Mouse (Mus musculus): Measurements from ENCODE around the gene Trim71.

The Trim71 gene

GRCm38 (mm10) chr9:114563761-114564606 is at the start of gene Trim71:
Gene Trim71, minus strand, starts transcription at chr9:114564369.
- peak; percentile 94 for DNase-seq (ENCODE audit: low spot score)

GRCm38 (mm10) chr9:114613026-114613425 is 48.9 kb upstream of the Trim71 start:
- DNase-seq (ENCODE audit: low spot score) = no peak

- no peak for DNase-seq (ENCODE audit: low spot score)
Observed at GRCm38 (mm10) chr9:114612566-114612965, 48.4 kb upstream of the Trim71 start.

- DNase-seq (ENCODE audit: low spot score) = no peak
Observed at GRCm38 (mm10) chr9:114610266-114610665, 46.1 kb upstream of the Trim71 start.

GRCm38 (mm10) chr9:114603876-114604540 is 39.8 kb upstream of the Trim71 start:
- DNase-seq (ENCODE audit: low spot score) = no peak

GRCm38 (mm10) chr9:114601096-114601495 is 36.9 kb upstream of the Trim71 start:
- no peak for DNase-seq (ENCODE audit: low spot score)

GRCm38 (mm10) chr9:114585017-114585345 is 20.8 kb upstream of the Trim71 start:
- DNase-seq (ENCODE audit: low spot score) = no peak

GRCm38 (mm10) chr9:114584183-114585016 is 20.2 kb upstream of the Trim71 start:
- DNase-seq (ENCODE audit: low spot score) = peak; percentile 82

GRCm38 (mm10) chr9:114583812-114584182 is 19.6 kb upstream of the Trim71 start:
- DNase-seq (ENCODE audit: low spot score) = no peak

GRCm38 (mm10) chr9:114578646-114579045 is 14.5 kb upstream of the Trim71 start:
- DNase-seq (ENCODE audit: low spot score) = no peak

- DNase-seq (ENCODE audit: low spot score) = no peak
Observed at GRCm38 (mm10) chr9:114576001-114576400, 11.8 kb upstream of the Trim71 start.

GRCm38 (mm10) chr9:114573528-114573927 is 9.4 kb upstream of the Trim71 start:
- DNase-seq (ENCODE audit: low spot score) = no peak

GRCm38 (mm10) chr9:114568682-114569474 is 4.7 kb upstream of the Trim71 start:
- no peak for DNase-seq (ENCODE audit: low spot score)

GRCm38 (mm10) chr9:114564667-114565066 is 498 bp upstream of the Trim71 start:
- no peak for DNase-seq (ENCODE audit: low spot score)

- no peak for DNase-seq (ENCODE audit: low spot score)
Observed at GRCm38 (mm10) chr9:114562919-114563751, 1.0 kb downstream of the Trim71 start.

- DNase-seq (ENCODE audit: low spot score) = no peak
Observed at GRCm38 (mm10) chr9:114562031-114562918, 1.9 kb downstream of the Trim71 start.

GRCm38 (mm10) chr9:114561671-114561971 is 2.5 kb downstream of the Trim71 start:
- no peak for DNase-seq (ENCODE audit: low spot score)

GRCm38 (mm10) chr9:114560771-114561670 is 3.1 kb downstream of the Trim71 start:
- DNase-seq (ENCODE audit: low spot score) = peak; percentile 41

GRCm38 (mm10) chr9:114560141-114560540 is 4.0 kb downstream of the Trim71 start:
- DNase-seq (ENCODE audit: low spot score) = no peak
